Mouse (Mus musculus) heart, postnatal 0 days (tissue): ENCODE measurements at regions not wholly inside any gene's neighbourhood (a gene's known extent, or its start where the extent isn't known, plus 50 kb on each side); places are given as distances from the start of the nearest gene placed in this dataset.

Experiments used
- CTCF ChIP-seq: IDR thresholded peaks from 2 replicates; pipeline ENCODE4 v1.5.1; 2016; ENCODE audit warnings: antibody characterized with exemption, control low read depth, low read depth
- EP300 ChIP-seq: IDR thresholded peaks from 2 replicates; pipeline ENCODE4 v1.6.1; 2016; ENCODE audit warnings: antibody characterized with exemption, low read depth

- TF ChIP-seq CTCF (no peak), EP300 (no peak)
These were observed 263.7 kb downstream of the Rpl36a-ps1 start for GRCm38 (mm10) chr14:98730375-98730774.
